ENCODE assay signal across 8 mouse cellular contexts in the genomic region with DNA sequence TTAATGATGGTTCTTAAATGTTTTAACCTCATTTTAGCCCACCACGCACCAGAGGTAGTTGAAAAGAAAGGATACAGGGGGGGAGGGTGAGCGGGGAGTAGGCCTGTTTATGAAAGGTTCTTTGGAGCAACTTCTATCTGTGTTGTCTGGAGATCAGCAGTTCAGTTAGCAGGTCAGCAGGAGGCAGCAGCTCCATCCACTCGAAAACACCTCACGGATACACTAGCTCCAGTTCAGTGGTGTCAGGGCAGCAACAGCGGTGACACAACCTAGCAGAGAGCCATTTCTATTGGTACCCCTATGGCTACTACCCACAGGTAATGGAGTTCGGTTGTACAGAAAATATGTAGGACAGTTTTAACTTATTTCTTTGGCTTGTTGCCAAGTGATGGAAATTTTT. TPM values are rescaled to one million over a fixed set of nuclear protein-coding genes. Genes with fewer than 3 reads are reported as not detected.
DNase-seq lines count a peak whose midpoint lies in the region; ATAC-seq lines count a peak whose summit lies in the region.

No protein-coding gene starts in this region.

- no peak overlapping the region for H3K4me3 ChIP-seq in neural tube, embryonic 11.5 days (ENCODE audit: low read depth, low read length)
- no peak overlapping the region for H3K4me3 ChIP-seq in embryonic facial prominence, embryonic 10.5 days
- H3K4me3 ChIP-seq in stomach, embryonic 14.5 days (ENCODE audit: low read depth, low read length): no peak overlapping the region

- no peak for ATAC-seq in neural tube, embryonic 11.5 days (ENCODE audit: insufficient read depth, low FRiP score, low TSS enrichment)
- ATAC-seq in stomach, embryonic 14.5 days (ENCODE audit: insufficient number of reproducible peaks, insufficient read depth, low FRiP score, low read depth): peak; percentile 49; the same call in 1 of the 2 replicates

- H3K9me3 ChIP-seq in neural tube, embryonic 11.5 days (ENCODE audit: control insufficient read depth, low read length): no peaks in the 10 kb centered on the region
- H3K9me3 ChIP-seq in embryonic facial prominence, embryonic 10.5 days: no peaks in the 10 kb centered on the region
- no peaks in the 10 kb centered on the region for H3K9me3 ChIP-seq in stomach, embryonic 14.5 days (ENCODE audit: control insufficient read depth, low read depth, low read length)

- 52% methylated on average over 6 of the region's 6 CpGs for WGBS in neural tube, embryonic 11.5 days
- 49% methylated on average over 6 of the region's 6 CpGs for WGBS in embryonic facial prominence, embryonic 10.5 days
- 40% methylated on average over 6 of the region's 6 CpGs for WGBS in stomach, embryonic 14.5 days

- no peak overlapping the region for H3K4me2 ChIP-seq in neural tube, embryonic 11.5 days (ENCODE audit: low read depth)
- no peak overlapping the region for H3K4me2 ChIP-seq in stomach, embryonic 14.5 days (replicated peaks; ENCODE audit: low read depth, low read length)

- H3K27me3 ChIP-seq in neural tube, embryonic 11.5 days (ENCODE audit: control insufficient read depth, insufficient read depth, low read length): no peaks in the 10 kb centered on the region
- H3K27me3 ChIP-seq in embryonic facial prominence, embryonic 10.5 days (replicated peaks; ENCODE audit: low read depth, poor library complexity, severe bottlenecking): no peaks in the 10 kb centered on the region
- no peaks in the 10 kb centered on the region for H3K27me3 ChIP-seq in stomach, embryonic 14.5 days (ENCODE audit: control insufficient read depth, insufficient read depth, low read length)

- no peaks in the 10 kb centered on the region; the same call in 1 of the 2 replicates for H3K36me3 ChIP-seq in neural tube, embryonic 11.5 days (ENCODE audit: control insufficient read depth, insufficient read depth, low read length)
- peaks cover 30% of the 10 kb centered on the region for H3K36me3 ChIP-seq in embryonic facial prominence, embryonic 10.5 days (replicated peaks)
- peaks cover 3% of the 10 kb centered on the region; the same call in 1 of the 2 replicates for H3K36me3 ChIP-seq in stomach, embryonic 14.5 days (ENCODE audit: control insufficient read depth, insufficient read depth, low read length)

- H3K27ac ChIP-seq in neural tube, embryonic 11.5 days (ENCODE audit: low read depth, low read length): no peak overlapping the region
- H3K27ac ChIP-seq in embryonic facial prominence, embryonic 10.5 days (replicated peaks): no peak overlapping the region
- H3K27ac ChIP-seq in stomach, embryonic 14.5 days (ENCODE audit: low read length): no peak overlapping the region

- DNase-seq in embryo, embryonic 10 days (ENCODE audit: low spot score): peak; percentile 45
- DNase-seq in embryo, embryonic 9.5 days (ENCODE audit: extremely low spot score): no peak
- DNase-seq in neural tube, embryonic 11.5 days (ENCODE audit: low spot score): peak; percentile 38
- DNase-seq in neural tube, embryonic 10.5 days (ENCODE audit: extremely low spot score, low spot score): no peak
- DNase-seq in embryonic facial prominence, embryonic 10.5 days (ENCODE audit: low spot score): peak; percentile 22
- DNase-seq in kidney, postnatal 4 days: peak; percentile 60 to 71
- DNase-seq in c-Kit-positive CD71-positive TER-119-positive erythroid progenitor cells, embryonic 14.5 days (ENCODE audit: low spot score): no peak

- peaks cover under 1% of the 10 kb centered on the region; the same call in 1 of the 2 replicates for H3K4me1 ChIP-seq in neural tube, embryonic 11.5 days (ENCODE audit: control insufficient read depth, insufficient read depth, low read length)
- H3K4me1 ChIP-seq in embryonic facial prominence, embryonic 10.5 days: peaks cover 4% of the 10 kb centered on the region
- H3K4me1 ChIP-seq in stomach, embryonic 14.5 days (ENCODE audit: control insufficient read depth, insufficient read depth, low read length): peaks cover under 1% of the 10 kb centered on the region; the same call in 1 of the 2 replicates

- H3K9ac ChIP-seq in neural tube, embryonic 11.5 days (ENCODE audit: low read length): no peak overlapping the region
- no peak overlapping the region for H3K9ac ChIP-seq in stomach, embryonic 14.5 days (replicated peaks; ENCODE audit: low read depth, low read length)

RNA-seq across cellular contexts. Expression of a gene that starts 6.0 kb away (rescaled TPM):
- 23.4 and 24.3 TPM in 2 replicates for polyA plus RNA-seq in neural tube, embryonic 11.5 days (2014; fragmentation: Nextera tagmentation; extraction: Ambion mirVana)
- 27.2 and 31.0 TPM in 2 replicates for polyA plus RNA-seq in embryonic facial prominence, embryonic 10.5 days (2016; fragmentation: Nextera tagmentation; extraction: Ambion mirVana)
- polyA plus RNA-seq in stomach, embryonic 14.5 days (2014; fragmentation: Nextera tagmentation; extraction: Ambion mirVana): 18.1 and 18.9 TPM in 2 replicates

RNA-seq across cellular contexts. Expression of a gene that starts 29.3 kb away (rescaled TPM):
- 19.7 and 20.3 TPM in 2 replicates for polyA plus RNA-seq in neural tube, embryonic 11.5 days (2014; fragmentation: Nextera tagmentation; extraction: Ambion mirVana)
- 22.4 and 24.4 TPM in 2 replicates for polyA plus RNA-seq in embryonic facial prominence, embryonic 10.5 days (2016; fragmentation: Nextera tagmentation; extraction: Ambion mirVana)
- polyA plus RNA-seq in stomach, embryonic 14.5 days (2014; fragmentation: Nextera tagmentation; extraction: Ambion mirVana): 13.6 and 15.7 TPM in 2 replicates

RNA-seq across cellular contexts. Expression of a gene that starts 30.6 kb away (rescaled TPM):
- 0.91 TPM in 1 of 2 replicates, not detected in the other for polyA plus RNA-seq in neural tube, embryonic 11.5 days (2014; fragmentation: Nextera tagmentation; extraction: Ambion mirVana)
- polyA plus RNA-seq in embryonic facial prominence, embryonic 10.5 days (2016; fragmentation: Nextera tagmentation; extraction: Ambion mirVana): 0.71 and 1.0 TPM in 2 replicates
- 0.10 TPM in 1 of 2 replicates, not detected in the other for polyA plus RNA-seq in stomach, embryonic 14.5 days (2014; fragmentation: Nextera tagmentation; extraction: Ambion mirVana)

Comparison
In these comparisons a context has a peak if more than half of its experiments do, and no peak if none do; other contexts are left out.
1. DNase-seq: peak in embryo, embryonic 10 days (single experiment), neural tube, embryonic 11.5 days (single experiment), embryonic facial prominence, embryonic 10.5 days (single experiment) and kidney, postnatal 4 days (2 of 2); none in embryo, embryonic 9.5 days (single experiment), neural tube, embryonic 10.5 days (single experiment) and c-Kit-positive CD71-positive TER-119-positive erythroid progenitor cells, embryonic 14.5 days (single experiment).